Mouse (Mus musculus) left cerebral cortex, adult 11 months (tissue): Measurements from ENCODE around the gene Prkci.

Experiments
- DNase-seq: peaks from one replicate; pipeline ENCODE4 v3.0.0; 2022; ENCODE audit warnings: low spot score

Gene Prkci

DNA sequence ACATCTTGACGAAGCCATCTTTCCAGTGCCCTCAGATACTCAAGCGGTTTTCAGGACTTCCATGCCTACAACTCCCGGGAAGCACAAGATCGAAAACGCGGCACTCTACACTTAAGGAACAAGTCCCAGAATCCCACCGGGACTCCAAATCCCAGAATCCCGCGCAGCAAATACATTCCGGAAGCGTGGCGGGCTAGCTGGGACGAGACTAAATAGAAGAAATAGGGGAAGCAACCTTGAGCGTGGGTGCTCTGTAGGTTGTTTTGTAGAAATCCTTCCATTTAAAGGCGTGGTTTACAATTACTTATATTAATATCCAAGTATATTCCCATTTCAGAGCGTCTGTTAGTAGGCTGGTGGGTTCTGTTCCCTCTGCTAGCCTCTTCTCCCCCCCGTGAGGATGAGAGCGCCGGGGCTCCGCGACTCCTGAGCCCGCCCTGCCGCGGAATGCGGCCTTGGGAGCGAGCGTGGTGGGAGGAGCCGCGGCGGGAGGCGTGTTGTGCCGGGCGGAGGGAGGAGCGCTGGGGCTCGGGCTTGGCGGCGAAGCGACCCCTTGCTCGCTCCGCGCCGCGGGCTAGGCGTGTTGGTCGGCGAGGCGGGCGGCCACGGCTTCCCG, at the start of gene Prkci:
TSS of gene Prkci (plus strand) at position 465 of the 616 bp plus-strand sequence.
- DNase-seq: peak; percentile 87

DNA sequence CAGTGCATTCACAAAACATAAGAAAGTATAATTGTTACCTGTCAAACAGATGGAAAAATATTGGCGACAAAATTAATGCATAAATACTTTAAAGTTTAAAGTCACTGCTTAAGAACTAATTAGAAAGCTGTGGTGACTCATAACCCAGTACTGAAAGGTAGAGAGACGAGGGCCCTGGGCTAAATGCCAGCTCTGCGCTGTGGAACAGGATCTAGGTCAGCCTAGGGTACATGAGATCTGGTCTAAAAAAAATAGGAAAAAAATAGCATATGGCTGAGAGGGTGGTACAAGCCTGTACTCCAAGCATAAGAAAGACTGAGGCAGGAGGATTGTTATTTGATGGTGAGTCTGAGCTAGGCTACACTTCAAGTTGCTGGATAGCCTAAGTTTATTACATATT, 43.9 kb upstream of the Prkci start:
- DNase-seq: peak; percentile 28

DNA sequence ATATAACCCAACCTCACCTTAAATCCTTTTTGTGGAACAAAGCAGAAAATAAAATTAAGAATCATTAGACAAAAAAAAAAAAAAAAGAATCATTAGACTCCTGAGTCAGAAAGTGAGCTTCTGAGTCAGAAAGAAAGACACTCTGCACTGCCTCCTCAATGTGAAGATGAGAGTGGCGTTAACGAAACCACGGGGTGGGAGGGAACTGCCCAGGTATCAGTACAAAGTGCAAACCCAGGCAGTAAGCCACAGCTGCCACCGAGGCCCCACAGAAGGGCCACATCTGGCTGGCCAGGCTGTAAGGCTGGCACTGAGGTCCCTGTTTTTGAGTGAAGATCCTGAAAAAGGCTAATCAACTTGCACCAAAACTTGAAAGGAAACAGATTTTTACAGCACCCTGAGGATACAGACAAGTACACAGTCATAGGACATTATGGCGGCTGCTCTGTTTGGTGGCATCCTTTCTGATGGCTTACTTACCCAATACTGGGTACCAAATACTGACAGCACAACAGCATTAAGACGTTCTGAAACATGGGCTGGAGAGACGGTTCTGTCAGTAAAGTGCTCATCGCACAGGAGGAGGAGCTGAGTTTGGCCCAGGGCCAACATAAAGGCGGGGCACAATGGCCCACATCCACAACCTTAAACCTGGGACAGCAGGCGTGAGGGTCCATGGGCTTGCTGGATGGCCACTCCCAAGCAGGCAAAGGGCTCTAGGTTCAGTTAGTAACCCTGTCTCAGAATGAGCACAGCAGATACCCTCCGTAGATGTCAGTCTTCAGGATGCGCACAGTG, 43.1 kb upstream of the Prkci start:
- DNase-seq: no peak

DNA sequence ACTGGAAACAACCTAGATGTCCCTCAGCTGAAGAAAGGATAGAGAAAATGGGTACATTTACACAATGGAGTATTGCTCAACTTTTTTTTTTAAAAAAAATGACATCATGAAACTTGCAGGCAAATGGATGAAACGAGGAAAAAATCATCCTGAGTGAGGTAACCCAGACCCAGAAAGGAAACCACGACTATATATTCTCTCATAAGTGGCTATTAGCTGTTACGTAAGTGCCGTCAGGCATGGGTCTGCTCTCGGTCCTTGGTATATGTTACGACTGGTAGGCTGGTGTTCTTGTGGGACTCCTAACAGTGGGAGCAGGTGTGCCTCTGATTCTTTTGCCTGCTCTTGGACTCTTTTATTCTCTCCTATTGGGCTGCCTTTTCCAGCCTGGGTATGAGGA, 39.2 kb upstream of the Prkci start:
- DNase-seq: no peak

DNA sequence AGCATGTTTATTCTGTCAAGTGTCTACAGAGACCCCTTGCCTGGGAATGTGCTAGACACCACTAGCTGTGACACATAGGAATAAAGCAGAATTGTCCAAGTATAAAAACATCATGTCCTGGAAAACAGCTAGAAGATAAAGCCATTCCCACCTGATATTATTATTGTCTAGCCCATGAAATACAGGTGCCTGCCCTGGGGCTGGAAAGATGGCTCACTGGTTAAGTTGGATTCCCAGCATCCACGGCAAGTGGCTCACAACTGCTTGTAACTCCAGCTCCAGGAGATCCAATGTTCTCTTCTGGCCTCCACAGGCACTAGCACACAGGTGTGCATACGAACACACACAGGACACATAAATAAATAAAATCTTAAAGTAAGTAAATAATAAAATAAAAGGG, 36.8 kb upstream of the Prkci start:
- no peak for DNase-seq

DNA sequence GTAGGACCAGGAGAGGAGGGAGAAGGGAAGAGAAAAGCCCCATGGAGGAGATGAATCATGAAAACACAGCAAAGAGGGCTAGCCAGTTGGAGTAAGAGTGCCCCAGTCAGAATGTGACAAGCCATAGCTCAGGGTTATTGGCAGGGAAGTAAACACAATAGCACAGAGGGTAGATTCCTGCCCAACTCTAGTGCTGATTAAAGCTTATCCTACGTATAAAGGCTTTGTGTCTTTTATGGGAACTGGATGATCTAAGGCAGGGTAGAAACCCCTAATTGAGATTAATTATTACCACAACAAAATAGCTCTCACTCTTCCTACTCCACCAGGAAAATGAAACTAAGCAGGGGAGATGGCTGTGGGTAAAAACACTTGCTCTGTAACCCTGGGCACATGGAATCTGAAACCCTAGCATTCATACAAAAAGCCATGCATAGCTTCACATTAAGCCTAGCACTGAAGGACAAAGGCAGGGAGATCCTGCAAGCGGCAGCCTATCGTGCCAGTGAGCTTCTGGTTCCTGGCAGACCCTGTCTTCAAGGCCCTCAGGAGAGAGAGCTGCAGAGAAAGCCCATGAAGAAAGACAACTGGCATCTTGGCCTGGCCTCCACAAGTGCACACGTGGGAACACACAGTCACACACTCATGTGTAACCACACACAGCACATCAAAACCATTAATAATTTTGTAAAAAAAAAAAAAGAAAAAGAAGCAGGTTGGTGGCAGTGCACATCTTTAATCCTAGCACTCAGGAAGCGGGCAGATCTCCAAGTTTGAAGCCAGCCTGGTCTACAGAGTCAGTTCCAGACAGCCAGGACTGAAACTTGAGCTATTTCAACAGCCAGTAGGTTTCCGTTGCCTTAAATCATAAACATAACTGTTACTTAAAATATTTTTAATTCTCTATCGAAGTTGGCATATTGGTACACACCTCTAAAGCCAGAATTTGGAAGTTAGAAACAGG, 35.4 kb upstream of the Prkci start:
- no peak for DNase-seq

DNA sequence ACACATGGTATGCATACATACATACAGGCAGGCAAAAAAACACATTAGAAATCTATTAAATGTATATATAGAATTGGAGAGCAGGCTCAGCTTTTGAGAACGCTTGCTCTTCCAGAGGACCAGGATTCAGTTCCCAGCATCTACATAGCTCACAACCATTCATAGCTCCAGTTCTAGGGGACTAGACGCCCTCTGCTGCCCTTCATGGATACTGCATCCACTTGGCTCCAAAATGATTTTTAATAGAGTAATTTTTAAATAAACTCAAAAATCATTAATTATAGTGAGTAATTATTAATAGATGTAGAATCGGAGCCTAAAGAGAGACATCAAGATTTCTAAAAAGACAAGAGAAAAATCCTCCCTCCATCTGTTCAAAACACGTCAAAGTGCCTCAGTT, 32.4 kb upstream of the Prkci start:
- no peak for DNase-seq

DNA sequence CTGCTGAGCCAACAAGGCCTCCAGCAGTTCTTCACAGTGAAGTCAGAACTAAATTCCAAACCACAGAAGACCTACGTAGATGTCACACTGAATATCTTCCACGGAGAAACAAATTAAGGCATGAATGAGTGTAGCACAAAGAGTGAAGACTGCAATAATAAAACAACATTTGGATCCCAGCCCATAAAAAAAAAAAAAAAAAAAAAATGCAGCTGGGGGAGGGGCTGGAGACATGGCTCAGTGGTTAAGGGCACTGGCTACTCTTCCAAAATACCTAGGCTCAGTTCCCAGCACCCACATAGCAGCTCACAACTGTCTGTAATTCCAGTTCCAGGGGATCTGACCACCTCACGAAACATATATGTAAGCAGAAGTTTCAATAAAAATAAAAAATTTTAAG, 31.3 kb upstream of the Prkci start:
- DNase-seq: no peak

DNA sequence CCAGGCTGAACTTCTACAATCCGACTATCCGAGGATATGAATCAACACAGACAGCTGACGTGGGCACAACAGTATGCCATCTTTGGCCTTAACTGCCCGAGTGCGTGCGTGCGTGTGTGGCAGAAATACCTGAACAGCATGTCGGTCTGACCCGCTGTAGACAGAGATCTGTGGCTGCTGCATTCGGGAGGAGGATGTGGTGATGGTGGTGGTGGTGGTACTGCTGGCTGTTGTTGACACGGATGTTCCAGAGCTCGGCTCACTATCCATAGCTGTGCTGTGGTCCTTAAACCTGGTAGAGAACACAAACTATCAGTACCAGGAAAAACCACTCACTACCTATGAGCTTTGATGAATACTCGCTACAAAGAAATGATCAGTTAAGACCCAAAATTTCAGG, 29.9 kb upstream of the Prkci start:
- DNase-seq: no peak

DNA sequence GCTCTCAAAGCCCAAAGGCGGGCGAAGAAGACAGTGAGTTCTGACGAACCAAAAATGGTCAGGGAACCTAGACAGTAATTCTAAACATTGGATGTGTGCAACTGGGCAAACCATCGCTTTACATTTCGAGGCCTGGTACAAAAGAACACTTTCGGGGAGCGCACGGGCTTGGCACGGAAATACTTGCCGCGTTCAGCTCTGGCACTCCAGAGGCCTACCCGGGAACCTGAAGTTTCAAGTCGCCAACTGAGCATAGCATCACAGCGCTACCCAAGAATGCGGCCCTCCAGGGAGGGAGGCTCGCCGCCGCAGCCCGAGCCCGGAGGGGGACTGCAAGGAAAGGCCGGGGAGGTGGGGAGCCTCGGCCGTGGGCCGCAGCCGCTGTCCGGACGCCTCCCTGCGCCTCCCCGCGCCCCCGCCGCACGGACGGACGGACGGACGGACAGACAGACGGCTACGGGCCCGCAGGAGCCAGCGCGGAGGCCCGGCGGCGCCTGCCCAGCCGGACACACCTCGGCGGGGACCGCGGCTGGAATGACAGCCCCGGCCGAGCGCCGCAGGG, 26.9 kb upstream of the Prkci start:
- no peak for DNase-seq

DNA sequence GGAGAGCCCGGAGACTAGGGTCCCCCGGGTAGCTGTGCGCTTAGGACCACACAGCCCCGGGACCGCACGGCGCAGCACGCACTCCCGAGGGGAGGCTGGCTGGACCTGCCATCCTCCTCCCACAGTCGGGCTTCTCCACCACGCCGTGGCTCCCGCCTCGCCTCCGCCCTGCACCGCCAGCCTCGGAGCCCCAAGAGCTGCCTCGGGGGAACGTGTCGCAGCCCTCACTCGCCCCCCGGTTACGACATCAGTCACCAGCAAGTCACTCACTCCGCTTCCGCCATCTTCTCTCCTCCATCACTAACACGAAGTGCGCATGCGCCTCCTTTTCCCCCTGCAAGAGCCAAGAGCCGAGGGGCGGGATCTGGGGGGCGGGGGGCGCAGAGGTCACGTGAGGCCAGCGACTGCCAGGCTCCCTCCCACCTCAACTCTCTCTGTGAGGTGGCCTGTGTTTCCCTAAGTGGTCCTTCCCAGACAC, 26.4 kb upstream of the Prkci start, which contains the start of gene Phc3:
TSS of gene Phc3 (minus strand) at position 312 of the 478 bp plus-strand sequence.
- peak; percentile 86 for DNase-seq

DNA sequence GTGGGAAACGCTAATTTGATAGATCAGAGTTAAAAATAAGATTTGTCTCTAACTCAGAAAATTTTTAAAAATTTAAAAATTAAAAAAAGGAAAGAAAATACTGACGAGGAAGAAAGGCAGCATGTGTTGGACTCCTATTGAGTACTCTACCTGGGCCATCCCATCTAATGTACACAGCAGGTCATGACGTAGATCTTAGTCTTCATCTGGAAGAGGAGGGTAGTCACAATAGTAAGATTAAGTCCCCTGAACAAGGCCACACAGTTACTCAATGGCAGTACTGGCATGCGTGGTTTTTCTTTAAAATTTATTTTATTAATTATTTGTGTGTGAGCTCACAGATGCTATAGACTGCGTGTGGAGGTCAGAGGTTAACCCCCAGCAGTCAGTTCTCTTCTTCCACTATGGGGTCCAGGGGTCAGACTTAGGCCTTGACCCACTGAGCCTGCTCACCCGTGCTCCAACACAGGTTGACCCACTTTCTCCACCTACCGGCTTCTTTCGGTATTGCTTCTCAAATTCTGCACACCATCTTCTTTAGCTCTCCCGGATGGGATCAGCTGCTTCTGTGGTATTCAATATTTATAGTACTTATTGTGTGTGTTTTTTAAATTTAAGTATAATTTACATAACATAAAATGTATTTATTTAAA, 20.3 kb upstream of the Prkci start:
- DNase-seq: no peak

DNA sequence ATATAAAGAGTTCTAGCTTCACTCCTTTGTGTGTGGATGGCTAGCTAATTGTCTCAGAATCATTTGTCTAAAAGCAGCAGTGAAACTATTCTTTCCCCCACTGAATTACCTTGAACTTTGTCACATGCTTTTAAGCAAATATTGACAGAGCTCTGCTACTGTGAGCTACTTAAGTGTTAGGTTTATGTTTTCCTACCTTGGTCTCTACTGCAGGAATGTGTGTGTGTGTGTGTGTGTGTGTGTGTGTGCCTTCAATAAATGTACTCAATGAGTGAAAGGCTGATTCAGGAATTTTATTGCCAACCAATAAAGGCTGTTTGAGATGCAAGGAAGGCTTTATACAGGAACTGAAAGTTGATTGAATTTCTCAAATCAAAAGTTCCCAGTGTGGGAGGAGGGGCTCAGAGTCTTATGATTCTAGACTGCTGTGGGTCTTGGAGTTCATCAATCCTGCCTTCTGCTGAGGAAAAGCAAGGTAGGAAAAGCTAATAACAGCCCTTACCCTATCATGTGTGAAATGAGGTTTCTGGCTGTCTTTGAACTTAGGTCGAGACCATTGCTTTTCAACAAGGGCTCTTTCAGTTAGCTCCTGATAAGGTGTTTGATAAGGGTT, 18.4 kb upstream of the Prkci start:
- DNase-seq: no peak

DNA sequence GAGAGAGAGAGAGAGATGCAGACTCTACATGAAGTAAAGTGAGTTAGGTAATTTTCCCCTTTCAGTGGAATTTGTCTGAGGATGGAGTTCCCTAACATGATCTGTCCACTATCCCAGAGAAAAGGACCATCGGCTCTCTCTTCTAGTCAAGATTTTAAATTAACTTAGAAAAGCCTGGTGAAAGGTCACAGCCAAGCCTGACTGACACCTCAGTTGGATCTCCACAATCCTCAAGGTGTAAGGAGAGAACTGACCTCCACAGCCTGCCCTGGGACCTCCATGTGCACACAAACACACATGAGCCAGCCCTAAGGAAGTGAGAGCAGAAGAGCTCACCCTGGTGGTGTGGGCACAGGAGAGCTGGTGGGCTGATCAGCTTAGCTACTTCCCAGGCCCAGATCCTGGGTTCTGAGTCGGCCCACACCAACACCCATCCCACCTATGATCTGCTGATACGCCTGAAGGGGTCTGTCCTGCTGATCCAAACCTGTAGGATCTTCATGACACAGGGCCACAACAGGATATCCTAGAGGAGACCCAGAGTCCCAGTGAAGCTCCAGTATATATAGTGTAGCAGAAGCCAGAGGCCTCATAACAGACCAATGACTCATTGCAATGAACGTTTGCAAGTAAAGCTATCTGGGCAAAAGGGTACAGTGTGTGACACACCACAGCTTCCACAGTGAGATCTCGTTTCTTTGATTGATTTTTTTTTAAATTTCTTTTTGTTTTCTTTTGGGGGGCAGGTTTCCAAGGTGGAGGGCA, 13.7 kb upstream of the Prkci start:
- no peak for DNase-seq

DNA sequence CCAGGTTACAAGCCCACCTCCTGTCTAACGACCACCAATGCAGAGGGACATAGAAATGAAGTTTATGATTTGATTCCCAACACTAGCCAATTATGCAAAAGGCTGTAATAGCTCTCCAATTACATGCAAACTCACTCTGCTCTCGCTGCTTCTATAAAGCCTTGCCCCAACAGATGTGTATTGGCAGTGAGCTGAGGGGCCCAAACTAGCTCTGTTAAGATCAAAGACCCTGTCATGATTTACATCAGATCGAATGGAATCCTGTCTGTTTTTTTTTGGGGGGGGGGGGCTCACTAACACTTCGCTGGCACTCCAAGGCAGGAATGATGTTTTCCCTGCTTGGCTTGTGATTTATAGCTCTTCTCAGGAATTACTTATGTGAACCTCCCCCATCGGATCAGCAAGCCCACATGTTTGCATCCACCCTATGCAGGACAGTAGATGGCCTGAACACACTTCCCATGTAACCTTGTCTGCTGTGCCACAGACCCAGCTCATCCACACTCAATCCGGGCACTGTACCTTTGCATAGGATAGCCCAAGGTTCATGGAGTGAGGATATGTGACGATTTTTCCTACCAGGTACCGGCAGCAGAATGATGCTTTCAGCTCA, 12.5 kb upstream of the Prkci start:
- no peak for DNase-seq

DNA sequence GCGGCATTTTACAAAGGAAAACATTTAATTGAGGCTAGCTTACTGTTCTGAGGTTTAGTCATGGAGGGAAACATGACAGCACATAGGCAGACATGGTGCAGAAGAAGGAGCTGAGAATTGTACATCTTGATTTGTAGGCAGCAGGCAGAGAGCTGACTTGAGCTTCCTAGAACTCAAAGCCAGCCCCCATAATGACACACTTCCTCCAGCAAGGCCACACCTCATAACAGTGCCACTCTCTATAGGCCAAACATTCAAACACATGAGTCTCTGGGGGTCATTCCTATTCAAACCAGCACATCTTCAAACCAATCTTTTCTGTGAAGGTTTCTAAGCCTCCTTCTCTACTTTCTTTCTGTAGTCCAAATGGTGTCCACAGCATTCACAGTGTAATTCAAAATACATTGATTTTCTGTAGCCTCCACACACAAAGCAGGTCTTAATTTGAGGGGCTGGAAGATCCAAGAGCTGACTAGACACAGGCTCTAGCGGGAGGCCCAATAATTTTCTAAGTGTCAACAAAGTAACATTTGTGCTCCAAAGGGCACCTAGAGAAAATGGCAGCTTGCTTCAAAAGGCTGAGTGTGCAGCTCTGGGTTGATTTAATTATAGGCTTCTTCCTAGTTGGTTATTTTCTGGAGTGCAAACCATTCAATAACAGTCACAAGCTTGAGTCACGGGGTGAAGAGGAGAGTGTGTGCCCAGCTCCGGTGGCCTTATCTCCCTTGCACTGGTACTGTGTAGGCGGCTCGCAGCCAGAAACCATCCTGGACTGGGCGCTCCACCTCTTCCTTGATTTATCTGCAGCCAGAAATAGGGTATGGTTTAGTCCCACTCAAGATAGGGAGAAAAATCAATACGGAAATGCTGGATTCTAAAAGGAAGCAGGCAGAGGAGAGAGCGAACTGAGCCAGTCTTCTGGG, 7.9 kb upstream of the Prkci start:
- no peak for DNase-seq

DNA sequence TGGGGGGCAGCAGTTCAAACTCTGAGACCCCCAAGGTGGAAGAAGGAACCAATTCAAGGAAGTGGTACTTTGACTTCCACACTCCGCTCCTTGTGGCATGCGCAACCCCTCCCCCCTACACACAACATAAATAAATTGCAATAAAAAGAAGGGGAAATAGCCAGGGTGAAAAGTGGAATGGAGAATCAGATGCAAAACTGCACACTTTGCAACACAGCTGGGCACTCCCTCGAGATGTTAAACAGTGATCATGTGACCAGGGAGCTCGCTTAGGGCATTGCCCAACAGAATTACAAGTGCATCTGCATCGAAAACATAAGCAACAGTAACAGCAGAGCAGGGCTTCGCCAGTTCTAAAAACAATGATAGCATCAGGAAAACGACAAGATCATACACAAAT, 3.4 kb upstream of the Prkci start:
- no peak for DNase-seq

DNA sequence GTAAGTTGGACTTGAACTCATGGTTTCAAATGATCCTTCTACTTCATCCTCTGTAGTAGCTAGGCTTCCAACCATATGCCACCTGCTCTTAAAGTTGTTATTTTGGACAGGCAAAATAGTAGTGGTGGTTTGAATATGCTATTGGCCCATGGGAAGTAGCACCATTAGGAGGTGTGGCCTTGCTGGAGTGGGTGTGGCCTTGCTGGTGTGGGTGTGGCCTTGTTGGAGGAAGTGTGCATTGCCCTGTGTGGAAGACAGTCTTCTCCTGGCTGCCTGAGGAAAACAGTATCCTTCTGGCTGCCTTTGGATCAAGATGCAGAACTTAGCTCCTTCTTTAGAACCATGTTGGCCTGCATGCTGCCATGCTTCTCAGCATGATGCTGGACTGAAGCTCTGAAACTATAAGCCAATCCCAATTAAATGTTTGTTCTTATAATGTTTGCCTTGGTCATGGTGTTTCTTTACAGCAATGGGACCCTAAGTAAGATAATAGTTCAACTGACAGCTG, 2.4 kb upstream of the Prkci start:
- DNase-seq: no peak

DNA sequence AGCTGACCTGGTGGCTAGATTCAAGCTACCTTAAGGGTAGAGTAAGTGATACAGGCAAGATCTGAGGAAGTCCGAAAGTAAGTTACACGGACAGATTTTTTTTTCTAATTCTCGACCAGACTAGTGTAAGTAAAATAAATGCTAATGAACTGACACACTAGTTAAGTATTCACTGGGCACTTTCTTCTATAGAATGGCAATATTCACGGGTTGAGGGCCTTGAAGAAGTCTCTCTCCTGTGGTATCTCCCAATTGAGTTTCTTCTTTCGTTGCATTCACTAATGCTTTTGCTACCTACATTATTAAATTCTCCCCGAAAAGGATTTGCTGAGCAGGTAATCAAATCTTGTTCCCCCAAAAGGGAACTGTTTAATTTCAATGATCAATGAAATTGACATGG, 688 bp upstream of the Prkci start:
- DNase-seq: no peak
